Mouse (Mus musculus): ENCODE data around the gene Arhgef19.

The Arhgef19 gene

GRCm38 (mm10) chr4:141236856-141237255 lies 2.4 kb upstream of the Arhgef19 start:
- ATAC-seq (ENCODE audit: low TSS enrichment) = no peak

GRCm38 (mm10) chr4:141238492-141239387 lies 559 bp upstream of the Arhgef19 start:
- no peak for ATAC-seq (ENCODE audit: low TSS enrichment)

- ATAC-seq (ENCODE audit: low TSS enrichment) = no peak
Observed at GRCm38 (mm10) chr4:141240617-141241016, 1.3 kb downstream of the Arhgef19 start.

- ATAC-seq (ENCODE audit: low TSS enrichment) = no peak
Observed at GRCm38 (mm10) chr4:141241861-141242260, 2.6 kb downstream of the Arhgef19 start.

GRCm38 (mm10) chr4:141242651-141243241 lies 3.4 kb downstream of the Arhgef19 start:
- ATAC-seq (ENCODE audit: low TSS enrichment) = no peak

- ATAC-seq (ENCODE audit: low TSS enrichment) = no peak
Observed at GRCm38 (mm10) chr4:141243636-141244035, 4.3 kb downstream of the Arhgef19 start.

- ATAC-seq (ENCODE audit: low TSS enrichment) = no peak
Observed at GRCm38 (mm10) chr4:141244401-141244800, 5.1 kb downstream of the Arhgef19 start.

- ATAC-seq (ENCODE audit: low TSS enrichment) = peak; percentile 50; the same call in 1 of the 2 replicates
Observed at GRCm38 (mm10) chr4:141244931-141245425, 5.7 kb downstream of the Arhgef19 start.

GRCm38 (mm10) chr4:141246089-141246997 lies 7.0 kb downstream of the Arhgef19 start:
- no peak for ATAC-seq (ENCODE audit: low TSS enrichment)

- ATAC-seq (ENCODE audit: low TSS enrichment) = no peak
Observed at GRCm38 (mm10) chr4:141246998-141247350, 7.7 kb downstream of the Arhgef19 start.

- ATAC-seq (ENCODE audit: low TSS enrichment) = no peak
Observed at GRCm38 (mm10) chr4:141247776-141248613, 8.7 kb downstream of the Arhgef19 start.

- no peak for ATAC-seq (ENCODE audit: low TSS enrichment)
Observed at GRCm38 (mm10) chr4:141248614-141248978, 9.3 kb downstream of the Arhgef19 start.

GRCm38 (mm10) chr4:141249383-141249782 lies 10.1 kb downstream of the Arhgef19 start:
- ATAC-seq (ENCODE audit: low TSS enrichment) = no peak

GRCm38 (mm10) chr4:141251071-141251470 lies 11.8 kb downstream of the Arhgef19 start:
- ATAC-seq (ENCODE audit: low TSS enrichment) = no peak

- ATAC-seq (ENCODE audit: low TSS enrichment) = no peak
Observed at GRCm38 (mm10) chr4:141252641-141253040, 13.3 kb downstream of the Arhgef19 start.

GRCm38 (mm10) chr4:141254234-141254633 lies 14.9 kb downstream of the Arhgef19 start:
- ATAC-seq (ENCODE audit: low TSS enrichment) = no peak

GRCm38 (mm10) chr4:141257440-141257839 lies 18.1 kb downstream of the Arhgef19 start:
- ATAC-seq (ENCODE audit: low TSS enrichment) = no peak

- no peak for ATAC-seq (ENCODE audit: low TSS enrichment)
Observed at GRCm38 (mm10) chr4:141259413-141259812, 20.1 kb downstream of the Arhgef19 start.

GRCm38 (mm10) chr4:141260007-141260723 lies 20.9 kb downstream of the Arhgef19 start:
- no peak for ATAC-seq (ENCODE audit: low TSS enrichment)

GRCm38 (mm10) chr4:141262906-141263637 lies 23.8 kb downstream of the Arhgef19 start:
- ATAC-seq (ENCODE audit: low TSS enrichment) = no peak

All from frontal cortex, adult (tissue).